Mouse (Mus musculus) forebrain, postnatal 0 days (tissue): ENCODE data around the gene Recql. TPM values are rescaled to one million over a fixed set of nuclear protein-coding genes. Genes with fewer than 3 reads are reported as not detected.

Experiments used
- ATAC-seq: fragments of 200-750 bp; cut with Nextera tagmentation; 2 replicates; pipeline ENCODE4 v1.8.0; 2017; ENCODE audit warnings: mild to moderate bottlenecking, moderate library complexity
- DNase-seq: peaks from one replicate; pipeline ENCODE4 v3.0.0-alpha.2; 2015
- H3K27ac ChIP-seq: fragments of 300-500 bp; sonication (generic); 2 replicates; pipeline ENCODE4 v1.5.1; 2014; ENCODE audit warnings: low read depth, mild to moderate bottlenecking, antibody characterized with exemption, low read length, moderate library complexity, mixed read lengths
- H3K27me3 ChIP-seq: fragments of 300-500 bp; sonication (generic); 2 replicates; pipeline ENCODE4 v1.6.1; 2014; ENCODE audit warnings: mild to moderate bottlenecking, low read length, mixed read lengths; ENCODE audit not compliant: insufficient read depth
- H3K36me3 ChIP-seq: fragments of 300-500 bp; sonication (generic); 2 replicates; pipeline ENCODE4 v1.6.1; 2014; ENCODE audit warnings: mild to moderate bottlenecking, moderate library complexity; ENCODE audit not compliant: insufficient read depth
- H3K4me1 ChIP-seq: fragments of 300-500 bp; sonication (generic); 2 replicates; pipeline ENCODE4 v1.6.1; 2014; ENCODE audit warnings: antibody characterized with exemption; ENCODE audit not compliant: insufficient read depth
- H3K4me2 ChIP-seq: fragments of 300-500 bp; sonication (generic); 2 replicates; pipeline ENCODE4 v1.6.1; 2014; ENCODE audit warnings: low read depth, mild to moderate bottlenecking, moderate library complexity
- H3K4me3 ChIP-seq: fragments of 300-500 bp; sonication (generic); 2 replicates; pipeline ENCODE4 v1.5.1; 2014; ENCODE audit warnings: low read depth, low read length, mixed read lengths
- H3K9ac ChIP-seq: fragments of 300-500 bp; sonication (generic); 2 replicates; pipeline ENCODE4 v1.6.1; 2014; ENCODE audit warnings: mild to moderate bottlenecking
- H3K9me3 ChIP-seq: fragments of 300-500 bp; sonication (generic); 2 replicates; pipeline ENCODE4 v1.6.1; 2016; ENCODE audit warnings: low read length
- CTCF ChIP-seq: sonication (generic); IDR thresholded peaks from 2 replicates; pipeline ENCODE4 v1.5.1; 2016; ENCODE audit warnings: antibody characterized with exemption, control low read depth, low read depth
- WGBS: fragments of 180-500 bp; shearing (Covaris S2); extraction: QIAGEN DNeasy Blood & Tissue Kit; methylation state at CpG from one replicate; pipeline ENCODE4 v1.1.7; 2014; 5-methylcytosine and 5-hydroxymethylcytosine counted together
- polyA plus RNA-seq: library from polyadenylated mRNA; unstranded; fragments of >200 nt; fragmentation: Nextera tagmentation; extraction: Ambion mirVana; gene quantifications from 2 replicates; pipeline ENCODE4 v1.2.1, GENCODE M21; 2015
- total RNA-seq: library from RNA; depleted of rRNA; stranded (reverse); fragments of >200 nt; gene quantifications from 2 replicates; pipeline ENCODE4 v1.2.3, GENCODE M21; 2014; rRNA removed

Gene Recql
- total RNA-seq (19.1 and 19.4 TPM in 2 replicates), polyA plus RNA-seq (20.4 and 20.8 TPM in 2 replicates)

DNA sequence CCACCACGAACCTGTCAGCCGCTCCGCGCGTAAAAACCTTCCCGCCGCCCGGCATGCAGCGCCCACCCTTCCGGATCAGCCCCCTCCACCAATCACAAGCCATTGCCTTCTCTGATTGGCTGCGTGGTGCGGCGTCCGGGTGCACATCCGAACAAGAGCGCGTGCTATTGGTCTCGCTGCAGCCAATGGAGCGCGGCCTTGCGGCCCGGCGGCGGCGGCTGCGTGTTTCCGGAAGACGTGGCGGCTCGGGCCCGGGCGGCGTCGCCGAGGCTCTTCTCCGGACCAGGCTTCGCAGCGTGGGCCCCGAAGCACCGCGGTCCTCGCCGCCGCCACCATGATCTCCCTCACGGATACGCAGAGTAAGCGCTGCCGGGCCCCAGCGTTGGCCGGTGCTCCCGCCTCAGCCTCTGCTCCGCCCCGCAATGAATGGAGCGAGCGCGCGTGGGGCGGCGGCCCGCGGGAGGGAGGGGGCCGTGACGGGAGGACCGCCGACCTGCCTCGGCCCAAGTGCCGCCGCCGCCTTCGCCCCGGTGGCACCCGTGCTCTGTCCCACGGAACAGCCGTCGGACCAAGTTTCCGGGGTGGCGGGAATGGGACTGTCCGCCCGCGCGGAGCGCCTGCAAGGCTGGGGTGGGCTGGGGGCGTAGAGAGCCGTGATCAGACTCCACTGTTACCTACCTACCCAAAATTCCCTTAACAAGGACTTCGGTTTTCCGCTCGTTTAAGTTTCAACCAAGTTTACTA is at the start of gene Recql, which contains the start of gene Golt1b:
Recql (minus strand) TSS at position 77 of the 744 bp plus-strand sequence.
Golt1b (plus strand) TSS at position 211 of the 744 bp plus-strand sequence.
- ATAC-seq (peak; percentile 100), DNase-seq (peak; percentile 98)
- peak within 1 kb of the TSS; percentile 81 for H3K4me2 ChIP-seq
- H3K4me1 ChIP-seq, result 0 out of 2 replicates have a peak, but pooled peaks cover 12% of the 10 kb centered on the region
- H3K4me3 ChIP-seq, result peak within 1 kb of the TSS; percentile 96
- H3K27me3 ChIP-seq, result no peaks in the 10 kb centered on the region
- no peaks in the 10 kb centered on the region for H3K9me3 ChIP-seq
- H3K36me3 ChIP-seq, result no peaks in the 10 kb centered on the region
- H3K27ac ChIP-seq, result peak within 1 kb of the TSS; percentile 9
- no peak for TF ChIP-seq CTCF
- H3K9ac ChIP-seq, result peak within 1 kb of the TSS; percentile 70
- WGBS, result 3% methylated on average over 75 of the region's 87 CpGs

DNA sequence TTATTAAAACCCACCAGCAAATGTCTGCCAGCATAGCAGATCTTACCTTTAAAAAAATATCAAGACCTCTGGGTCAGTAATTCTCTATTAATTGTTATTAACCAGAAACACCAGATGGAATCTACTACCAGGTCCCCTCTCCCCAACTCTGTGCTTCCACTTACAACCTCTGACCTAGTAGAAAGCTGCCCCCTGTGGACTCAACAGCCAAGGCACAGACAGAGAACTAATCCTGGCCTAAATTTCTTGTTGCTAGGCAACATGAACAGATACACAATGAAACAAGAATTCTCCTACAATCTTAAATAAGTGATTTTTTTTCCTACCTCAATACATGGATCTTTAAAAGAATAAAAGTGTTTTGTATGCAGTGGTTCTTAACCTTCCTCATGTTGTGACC is 42.2 kb upstream of the Recql start:
- H3K4me1 ChIP-seq, result no peaks in the 10 kb centered on the region
- no peak overlapping the region for H3K4me2 ChIP-seq
- ATAC-seq (no peak), DNase-seq (no peak)
- H3K9me3 ChIP-seq, result no peaks in the 10 kb centered on the region
- no peaks in the 10 kb centered on the region for H3K36me3 ChIP-seq
- no peak overlapping the region for H3K4me3 ChIP-seq
- H3K27ac ChIP-seq, result no peak overlapping the region
- H3K27me3 ChIP-seq, result no peaks in the 10 kb centered on the region
- H3K9ac ChIP-seq, result no peak overlapping the region
- TF ChIP-seq CTCF, result no peak

DNA sequence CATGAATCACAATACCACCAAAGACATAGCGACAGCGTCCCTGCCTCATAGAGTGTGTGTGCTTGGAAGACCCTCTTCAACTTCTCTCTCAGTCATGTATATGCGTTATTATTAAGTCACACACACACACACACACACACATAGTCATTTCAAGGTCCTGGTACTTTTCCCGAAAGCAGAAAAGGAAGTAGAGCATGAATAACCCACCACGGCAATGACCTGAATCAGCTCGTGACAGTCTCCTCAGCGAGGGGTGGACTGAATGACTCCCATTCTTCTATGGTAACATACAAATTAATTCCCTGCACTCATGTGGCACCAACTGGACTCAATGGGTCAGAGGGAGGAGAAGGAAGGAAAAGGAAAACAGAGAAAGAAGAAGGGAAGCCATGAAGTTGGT is 38.1 kb upstream of the Recql start:
- Histone ChIP-seq H3K4me1 (no peaks in the 10 kb centered on the region), H3K27me3 (no peaks in the 10 kb centered on the region), H3K9me3 (no peaks in the 10 kb centered on the region), H3K9ac (no peak overlapping the region), H3K27ac (no peak overlapping the region), H3K36me3 (no peaks in the 10 kb centered on the region), H3K4me3 (no peak overlapping the region), H3K4me2 (no peak overlapping the region)
- TF ChIP-seq CTCF, result no peak
- DNase-seq, result no peak
- 65% methylated on average over 7 of the region's 7 CpGs for WGBS
- no peak for ATAC-seq

DNA sequence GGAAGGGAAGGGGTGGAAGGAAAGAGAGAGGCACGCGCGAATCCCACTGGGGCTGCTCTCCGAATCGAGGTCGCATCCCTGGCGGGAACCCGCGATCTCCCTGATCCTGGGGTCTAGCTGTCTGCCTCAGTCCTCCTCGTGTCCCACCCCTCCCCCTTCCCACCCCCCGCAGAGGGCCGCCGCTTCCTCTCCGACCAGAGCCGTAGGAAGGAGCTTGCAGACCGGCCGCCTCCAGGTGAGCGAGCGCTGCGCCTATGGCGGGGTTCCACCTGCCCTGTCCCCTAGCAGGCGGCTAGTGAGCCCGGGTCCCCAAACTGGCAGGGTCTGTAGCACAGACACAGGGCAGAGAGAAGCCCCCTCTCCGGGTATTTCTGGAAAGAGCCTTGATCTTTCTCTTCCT is 27.7 kb upstream of the Recql start:
- H3K4me1 ChIP-seq, result no peaks in the 10 kb centered on the region
- H3K36me3 ChIP-seq, result no peaks in the 10 kb centered on the region
- ATAC-seq (no peak), DNase-seq (no peak)
- H3K27me3 ChIP-seq, result peaks cover 13% of the 10 kb centered on the region; the same call in 1 of the 2 replicates
- H3K9ac ChIP-seq, result peak overlapping the region; percentile 33; the same call in 1 of the 2 replicates
- H3K4me2 ChIP-seq, result peak overlapping the region; percentile 61
- H3K27ac ChIP-seq, result no peak overlapping the region
- no peaks in the 10 kb centered on the region for H3K9me3 ChIP-seq
- no peak for TF ChIP-seq CTCF
- 1% methylated on average over 22 of the region's 24 CpGs for WGBS
- peak overlapping the region; percentile 26 for H3K4me3 ChIP-seq

GRCm38 (mm10) chr6:142413845-142414244 is 27.0 kb upstream of the Recql start:
- 9% methylated on average over 12 of the region's 12 CpGs for WGBS
- no peak for TF ChIP-seq CTCF
- Histone ChIP-seq H3K4me2 (no peak overlapping the region), H3K4me1 (no peaks in the 10 kb centered on the region), H3K9me3 (no peaks in the 10 kb centered on the region), H3K9ac (no peak overlapping the region), H3K4me3 (no peak overlapping the region), H3K27ac (no peak overlapping the region), H3K36me3 (no peaks in the 10 kb centered on the region), H3K27me3 (peaks cover 13% of the 10 kb centered on the region; the same call in 1 of the 2 replicates)
- DNase-seq, result no peak
- ATAC-seq, result no peak

GRCm38 (mm10) chr6:142412906-142413491 is 26.1 kb upstream of the Recql start, which contains the start of gene Spx:
Gene Spx (plus strand): TSS chr6:142413441.
- no peak within 1 kb of the TSS for H3K27ac ChIP-seq
- H3K27me3 ChIP-seq, result peaks cover 13% of the 10 kb centered on the region; the same call in 1 of the 2 replicates
- no peak within 1 kb of the TSS for H3K9ac ChIP-seq
- no peaks in the 10 kb centered on the region for H3K36me3 ChIP-seq
- 69% methylated on average over 11 of the region's 11 CpGs for WGBS
- no peak within 1 kb of the TSS for H3K4me2 ChIP-seq
- H3K4me3 ChIP-seq, result 0 out of 2 replicates have a peak within 1 kb of the TSS, but pooled peaks have one; percentile 26
- no peak for TF ChIP-seq CTCF
- no peaks in the 10 kb centered on the region for H3K9me3 ChIP-seq
- ATAC-seq (no peak), DNase-seq (no peak)
- no peaks in the 10 kb centered on the region for H3K4me1 ChIP-seq

GRCm38 (mm10) chr6:142411140-142411539 is 24.3 kb upstream of the Recql start:
- Histone ChIP-seq H3K4me1 (no peaks in the 10 kb centered on the region), H3K36me3 (no peaks in the 10 kb centered on the region), H3K9me3 (no peaks in the 10 kb centered on the region), H3K27ac (no peak overlapping the region), H3K9ac (no peak overlapping the region), H3K27me3 (peaks cover 13% of the 10 kb centered on the region; the same call in 1 of the 2 replicates), H3K4me3 (no peak overlapping the region), H3K4me2 (no peak overlapping the region)
- no peak for TF ChIP-seq CTCF
- ATAC-seq, result peak; percentile 38; the same call in 1 of the 2 replicates
- 6% methylated on average over 1 of the region's 1 CpGs for WGBS
- DNase-seq, result peak; percentile 32
